ENCODE assay signal across 15 mouse cellular contexts in genomic region chr12:44501807-44502487, GRCm38 (mm10).
DNase-seq lines count a peak whose midpoint lies in the region; ATAC-seq and TF ChIP-seq lines count a peak whose summit lies in the region.
"Had no signal": no experiment of that assay in that cellular context is flagged by ENCODE, and none has a peak within 500 bp of the region (broad histone marks: within the 10 kb centered on the region; RNA-seq: fewer than 3 reads in every experiment).

No protein-coding gene starts in this region.

- no peaks in the 10 kb centered on the region for H3K27me3 ChIP-seq in midbrain, embryonic 12.5 days
- H3K27me3 ChIP-seq in midbrain, embryonic 11.5 days (ENCODE audit: control insufficient read depth, insufficient read depth, low read length) = no peaks in the 10 kb centered on the region
- H3K27me3 ChIP-seq in forebrain, embryonic 15.5 days = no peaks in the 10 kb centered on the region
- H3K27me3 ChIP-seq in midbrain, postnatal 0 days (ENCODE audit: insufficient read depth, low read length) = no peaks in the 10 kb centered on the region
- H3K27me3 ChIP-seq in heart, embryonic 10.5 days (ENCODE audit: insufficient read depth, poor library complexity, severe bottlenecking) = no peaks in the 10 kb centered on the region
- H3K27me3 ChIP-seq: intestine, embryonic 15.5 days; lung, embryonic 15.5 days had no signal

- no peak overlapping the region for H3K4me3 ChIP-seq in midbrain, embryonic 12.5 days
- no peak overlapping the region for H3K4me3 ChIP-seq in midbrain, embryonic 11.5 days (ENCODE audit: low read depth, low read length)
- no peak overlapping the region for H3K4me3 ChIP-seq in forebrain, embryonic 15.5 days
- no peak overlapping the region for H3K4me3 ChIP-seq in midbrain, postnatal 0 days (ENCODE audit: low read depth, low read length)
- no peak overlapping the region for H3K4me3 ChIP-seq in heart, embryonic 10.5 days
- H3K4me3 ChIP-seq: heart, adult 2 months; intestine, embryonic 15.5 days; lung, embryonic 15.5 days had no signal

- no peak for TF ChIP-seq CTCF in midbrain, postnatal 0 days (IDR thresholded peaks at IDR 0.05)

- WGBS in midbrain, embryonic 12.5 days = 71% methylated on average over 5 of the region's 5 CpGs
- WGBS in midbrain, embryonic 11.5 days = 78% methylated on average over 5 of the region's 5 CpGs
- WGBS in forebrain, embryonic 15.5 days = 48% methylated on average over 5 of the region's 5 CpGs
- WGBS in midbrain, postnatal 0 days = 47% methylated on average over 5 of the region's 5 CpGs
- 78% methylated on average over 5 of the region's 5 CpGs for WGBS in heart, embryonic 10.5 days

- peak overlapping the region; percentile 5; the same call in 1 of the 2 replicates for H3K27ac ChIP-seq in midbrain, embryonic 12.5 days (replicated peaks)
- no peak overlapping the region for H3K27ac ChIP-seq in midbrain, embryonic 11.5 days (ENCODE audit: low read depth, low read length)
- H3K27ac ChIP-seq in forebrain, embryonic 15.5 days (replicated peaks) = 0 out of 2 replicates have a peak overlapping the region, but pooled peaks have one; percentile 23
- H3K27ac ChIP-seq in midbrain, postnatal 0 days (ENCODE audit: low read depth, low read length) = no peak overlapping the region; the same call in 1 of the 2 replicates
- H3K27ac ChIP-seq in heart, embryonic 10.5 days = no peak overlapping the region
- H3K27ac ChIP-seq: heart, adult 2 months; intestine, embryonic 15.5 days; lung, embryonic 15.5 days had no signal

- DNase-seq in cerebellum, adult 11-12 months = peak; percentile 34
- DNase-seq in cerebellum, adult 11 months = no peak
- no peak for DNase-seq in midbrain, embryonic 11.5 days (ENCODE audit: low spot score, missing footprints)
- DNase-seq in midbrain, postnatal 0 days (ENCODE audit: low spot score) = peak; percentile 58
- DNase-seq in embryo, embryonic 10 days (ENCODE audit: low spot score) = no peak
- no peak for DNase-seq in heart, embryonic 10.5 days (ENCODE audit: low spot score)
- DNase-seq: heart, adult 2 months; kidney, postnatal 14 days; right cerebral cortex, postnatal 25 days had no signal

- no peaks in the 10 kb centered on the region for H3K9me3 ChIP-seq in midbrain, embryonic 12.5 days
- no peaks in the 10 kb centered on the region for H3K9me3 ChIP-seq in midbrain, embryonic 11.5 days (ENCODE audit: control insufficient read depth, low read length)
- H3K9me3 ChIP-seq in forebrain, embryonic 15.5 days = no peaks in the 10 kb centered on the region
- H3K9me3 ChIP-seq in midbrain, postnatal 0 days (ENCODE audit: low read length) = no peaks in the 10 kb centered on the region
- H3K9me3 ChIP-seq in heart, embryonic 10.5 days = no peaks in the 10 kb centered on the region
- H3K9me3 ChIP-seq: intestine, embryonic 15.5 days; lung, embryonic 15.5 days had no signal

- no peaks in the 10 kb centered on the region for H3K36me3 ChIP-seq in midbrain, embryonic 12.5 days
- no peaks in the 10 kb centered on the region for H3K36me3 ChIP-seq in midbrain, embryonic 11.5 days (ENCODE audit: control insufficient read depth, insufficient read depth, low read length)
- H3K36me3 ChIP-seq in forebrain, embryonic 15.5 days = no peaks in the 10 kb centered on the region
- H3K36me3 ChIP-seq in midbrain, postnatal 0 days (ENCODE audit: insufficient read depth, low read length) = no peaks in the 10 kb centered on the region
- no peaks in the 10 kb centered on the region for H3K36me3 ChIP-seq in heart, embryonic 10.5 days
- H3K36me3 ChIP-seq: intestine, embryonic 15.5 days; lung, embryonic 15.5 days had no signal

- peaks cover 28% of the 10 kb centered on the region for H3K4me1 ChIP-seq in midbrain, embryonic 12.5 days
- 0 out of 2 replicates have a peak, but pooled peaks cover 2% of the 10 kb centered on the region for H3K4me1 ChIP-seq in midbrain, embryonic 11.5 days (ENCODE audit: control insufficient read depth, insufficient read depth, low read length)
- H3K4me1 ChIP-seq in forebrain, embryonic 15.5 days = peaks cover 47% of the 10 kb centered on the region
- peaks cover 6% of the 10 kb centered on the region; the same call in 1 of the 2 replicates for H3K4me1 ChIP-seq in midbrain, postnatal 0 days (ENCODE audit: insufficient read depth, low read length)
- no peaks in the 10 kb centered on the region for H3K4me1 ChIP-seq in heart, embryonic 10.5 days
- H3K4me1 ChIP-seq: intestine, embryonic 15.5 days had no signal

- H3K9ac ChIP-seq in midbrain, embryonic 12.5 days (replicated peaks) = no peak overlapping the region
- no peak overlapping the region for H3K9ac ChIP-seq in midbrain, embryonic 11.5 days (ENCODE audit: low read length)
- no peak overlapping the region for H3K9ac ChIP-seq in forebrain, embryonic 15.5 days (replicated peaks)
- no peak overlapping the region for H3K9ac ChIP-seq in midbrain, postnatal 0 days (replicated peaks; ENCODE audit: low read length, poor library complexity, severe bottlenecking)
- H3K9ac ChIP-seq: intestine, embryonic 15.5 days; lung, embryonic 15.5 days had no signal

- H3K4me2 ChIP-seq in midbrain, embryonic 12.5 days (replicated peaks) = no peak overlapping the region
- no peak overlapping the region for H3K4me2 ChIP-seq in midbrain, embryonic 11.5 days
- H3K4me2 ChIP-seq in forebrain, embryonic 15.5 days (replicated peaks) = no peak overlapping the region
- no peak overlapping the region for H3K4me2 ChIP-seq in midbrain, postnatal 0 days (ENCODE audit: low read depth, low read length, poor library complexity, severe bottlenecking)
- H3K4me2 ChIP-seq: intestine, embryonic 15.5 days; liver, embryonic 11.5 days; lung, embryonic 15.5 days had no signal

- ATAC-seq in midbrain, embryonic 12.5 days (ENCODE audit: low FRiP score, low read depth) = peak; percentile 48; the same call in 1 of the 2 replicates
- ATAC-seq in midbrain, embryonic 11.5 days (ENCODE audit: low FRiP score) = no peak
- no peak for ATAC-seq in forebrain, embryonic 15.5 days (replicated peaks)
- peak; percentile 38; the same call in 1 of the 2 replicates for ATAC-seq in midbrain, postnatal 0 days (ENCODE audit: low FRiP score)
- ATAC-seq: intestine, embryonic 15.5 days; Patski had no signal

Comparison
In these comparisons a context has a peak if more than half of its experiments do, and no peak if none do; other contexts are left out.
1. DNase-seq: peak in cerebellum, adult 11-12 months (single experiment) and midbrain, postnatal 0 days (single experiment); none in cerebellum, adult 11 months (single experiment), midbrain, embryonic 11.5 days (single experiment), embryo, embryonic 10 days (single experiment) and heart, embryonic 10.5 days (single experiment).
2. ATAC-seq: peak in midbrain, embryonic 12.5 days (single experiment) and midbrain, postnatal 0 days (single experiment); none in midbrain, embryonic 11.5 days (single experiment) and forebrain, embryonic 15.5 days (single experiment).
3. H3K27ac ChIP-seq: peak in midbrain, embryonic 12.5 days (single experiment) and forebrain, embryonic 15.5 days (single experiment); none in midbrain, embryonic 11.5 days (single experiment), midbrain, postnatal 0 days (single experiment) and heart, embryonic 10.5 days (single experiment).